Mouse (Mus musculus): ENCODE measurements around the gene Adssl1. TPM values are rescaled to one million over a fixed set of nuclear protein-coding genes. Genes with fewer than 3 reads are reported as not detected.

Adssl1 gene
- polyA plus RNA-seq, 1 experiment from 2014 or later = 2.0 TPM

GRCm38 (mm10) chr12:112585924-112586538, 33.8 kb upstream of the Adssl1 start:
- no peak for ATAC-seq (ENCODE audit: low FRiP score)
- 68% methylated on average over 7 of the region's 7 CpGs for WGBS
- Histone ChIP-seq H3K4me2 (no peak overlapping the region), H3K27me3 (peaks cover 49% of the 10 kb centered on the region), H3K9ac (no peak overlapping the region), H3K36me3 (replicated peaks) (no peaks in the 10 kb centered on the region), H3K27ac (no peak overlapping the region), H3K9me3 (no peaks in the 10 kb centered on the region), H3K4me3 (replicated peaks) (no peak overlapping the region), H3K4me1 (peaks cover 16% of the 10 kb centered on the region)

DNA sequence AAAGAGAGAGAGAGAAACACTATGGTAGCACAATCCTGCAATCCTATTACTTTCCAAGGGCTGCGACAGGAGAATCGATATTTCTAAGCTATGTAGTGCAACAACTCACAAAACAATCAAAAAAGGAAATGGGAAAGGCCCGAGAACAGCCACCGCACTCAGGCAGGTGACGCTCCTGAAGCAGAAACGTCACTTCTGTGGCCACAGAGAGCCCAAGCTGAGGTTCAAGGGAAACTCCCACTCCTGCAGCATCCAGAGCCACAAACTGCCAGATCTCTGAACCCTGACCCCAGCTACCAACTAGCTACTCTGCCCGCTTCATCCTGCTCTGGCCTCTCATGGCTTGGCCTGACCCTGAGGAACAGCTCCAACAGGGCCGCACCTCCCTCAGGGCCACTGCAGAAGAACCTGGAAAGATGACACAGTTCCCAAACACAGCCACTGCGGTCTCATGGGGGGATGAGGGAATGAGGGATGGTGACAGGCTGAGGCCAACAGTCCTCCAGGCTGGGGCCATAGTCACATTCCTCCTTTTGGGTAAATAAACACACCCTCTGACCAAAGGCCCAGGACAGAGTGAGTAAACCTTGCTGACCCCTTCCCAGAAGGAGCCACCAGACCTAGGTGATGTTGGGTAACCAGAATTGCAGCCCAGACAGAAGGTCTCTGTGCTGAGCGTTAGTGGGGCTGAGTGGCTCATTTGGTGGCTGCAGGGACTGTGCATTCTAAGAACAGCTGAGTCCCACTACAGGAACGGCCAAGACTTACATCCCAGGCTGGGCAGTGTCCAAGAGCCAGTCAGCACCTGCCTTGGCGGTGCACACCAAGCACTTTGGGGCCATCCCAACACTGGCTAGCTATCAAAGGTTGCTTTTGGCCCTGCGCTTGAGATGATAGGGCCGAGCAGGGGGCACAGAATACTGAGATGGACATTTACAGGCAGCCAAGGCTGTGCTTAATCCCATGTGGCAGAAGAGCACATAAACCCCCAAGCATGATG, 32.4 kb upstream of the Adssl1 start:
- peak overlapping the region; percentile 86; the same call in 1 of the 2 replicates for H3K4me2 ChIP-seq
- no peak overlapping the region for H3K4me3 ChIP-seq (replicated peaks)
- H3K36me3 ChIP-seq (replicated peaks) = no peaks in the 10 kb centered on the region
- peaks cover 16% of the 10 kb centered on the region for H3K4me1 ChIP-seq
- ATAC-seq (ENCODE audit: low FRiP score) = no peak
- H3K27ac ChIP-seq = no peak overlapping the region
- H3K9me3 ChIP-seq = no peaks in the 10 kb centered on the region
- 84% methylated on average over 14 of the region's 14 CpGs for WGBS
- H3K9ac ChIP-seq = no peak overlapping the region
- peaks cover 52% of the 10 kb centered on the region for H3K27me3 ChIP-seq

GRCm38 (mm10) chr12:112588426-112589256, 31.2 kb upstream of the Adssl1 start, which contains the start of gene Inf2:
TSS of gene Inf2 (plus strand) at chr12:112588784.
- H3K4me2 ChIP-seq = peak within 1 kb of the TSS; percentile 86
- H3K27me3 ChIP-seq = peaks cover 52% of the 10 kb centered on the region
- no peak within 1 kb of the TSS for H3K27ac ChIP-seq
- ATAC-seq (ENCODE audit: low FRiP score) = peak; percentile 86
- no peaks in the 10 kb centered on the region for H3K9me3 ChIP-seq
- peaks cover 26% of the 10 kb centered on the region for H3K4me1 ChIP-seq
- H3K36me3 ChIP-seq (replicated peaks) = no peaks in the 10 kb centered on the region
- peak within 1 kb of the TSS; percentile 49 for H3K9ac ChIP-seq
- H3K4me3 ChIP-seq (replicated peaks) = peak within 1 kb of the TSS; percentile 47
- under 1% methylated on average over 37 of the region's 60 CpGs for WGBS

- no peaks in the 10 kb centered on the region for H3K36me3 ChIP-seq (replicated peaks)
- H3K9me3 ChIP-seq = no peaks in the 10 kb centered on the region
- peak overlapping the region; percentile 86 for H3K4me2 ChIP-seq
- peaks cover 52% of the 10 kb centered on the region for H3K27me3 ChIP-seq
- H3K9ac ChIP-seq = no peak overlapping the region
- peak overlapping the region; percentile 47 for H3K4me3 ChIP-seq (replicated peaks)
- peaks cover 33% of the 10 kb centered on the region for H3K4me1 ChIP-seq
- 68% methylated on average over 8 of the region's 8 CpGs for WGBS
- ATAC-seq (ENCODE audit: low FRiP score) = no peak
- H3K27ac ChIP-seq = no peak overlapping the region
Measured at GRCm38 (mm10) chr12:112589491-112590191, 30.2 kb upstream of the Adssl1 start.

- peaks cover 52% of the 10 kb centered on the region for H3K27me3 ChIP-seq
- H3K27ac ChIP-seq = no peak overlapping the region
- no peaks in the 10 kb centered on the region for H3K36me3 ChIP-seq (replicated peaks)
- no peak overlapping the region for H3K4me3 ChIP-seq (replicated peaks)
- H3K4me1 ChIP-seq = peaks cover 40% of the 10 kb centered on the region
- no peaks in the 10 kb centered on the region for H3K9me3 ChIP-seq
- WGBS = 82% methylated on average over 8 of the region's 8 CpGs
- no peak overlapping the region for H3K4me2 ChIP-seq
- ATAC-seq (ENCODE audit: low FRiP score) = no peak
- no peak overlapping the region for H3K9ac ChIP-seq
Measured at GRCm38 (mm10) chr12:112590566-112591239, 29.1 kb upstream of the Adssl1 start.

- Histone ChIP-seq H3K9ac (no peak overlapping the region), H3K4me2 (no peak overlapping the region), H3K9me3 (no peaks in the 10 kb centered on the region), H3K4me1 (peaks cover 40% of the 10 kb centered on the region), H3K36me3 (replicated peaks) (no peaks in the 10 kb centered on the region), H3K27me3 (peaks cover 51% of the 10 kb centered on the region), H3K27ac (no peak overlapping the region), H3K4me3 (replicated peaks) (no peak overlapping the region)
- 88% methylated on average over 5 of the region's 5 CpGs for WGBS
- no peak for ATAC-seq (ENCODE audit: low FRiP score)
Measured at GRCm38 (mm10) chr12:112591240-112591639, 28.6 kb upstream of the Adssl1 start.

DNA sequence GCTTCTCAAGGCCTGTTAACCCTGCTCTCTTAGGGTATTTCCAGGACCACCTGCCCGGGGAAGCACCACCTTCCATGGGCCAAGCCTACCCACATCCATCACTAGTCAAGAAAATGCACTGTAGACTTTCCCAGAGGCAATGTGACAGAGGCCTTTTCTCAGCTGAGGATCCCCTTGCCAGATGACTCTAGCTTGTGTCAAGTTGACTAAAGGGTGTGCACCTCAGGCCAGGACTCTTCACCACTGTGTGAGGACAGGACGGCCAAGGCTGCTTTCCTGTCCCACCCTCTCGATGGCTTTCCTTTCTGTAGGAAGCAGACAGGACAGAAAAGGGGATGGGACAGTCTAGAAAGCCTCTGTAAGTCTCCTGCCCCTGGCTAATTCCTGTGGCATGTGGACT, 28.1 kb upstream of the Adssl1 start:
- H3K9ac ChIP-seq = no peak overlapping the region
- H3K4me1 ChIP-seq = peaks cover 40% of the 10 kb centered on the region
- H3K9me3 ChIP-seq = no peaks in the 10 kb centered on the region
- H3K36me3 ChIP-seq (replicated peaks) = no peaks in the 10 kb centered on the region
- ATAC-seq (ENCODE audit: low FRiP score) = no peak
- H3K4me2 ChIP-seq = no peak overlapping the region
- no peak overlapping the region for H3K4me3 ChIP-seq (replicated peaks)
- WGBS = 82% methylated on average over 3 of the region's 3 CpGs
- peaks cover 46% of the 10 kb centered on the region for H3K27me3 ChIP-seq
- H3K27ac ChIP-seq = no peak overlapping the region

DNA sequence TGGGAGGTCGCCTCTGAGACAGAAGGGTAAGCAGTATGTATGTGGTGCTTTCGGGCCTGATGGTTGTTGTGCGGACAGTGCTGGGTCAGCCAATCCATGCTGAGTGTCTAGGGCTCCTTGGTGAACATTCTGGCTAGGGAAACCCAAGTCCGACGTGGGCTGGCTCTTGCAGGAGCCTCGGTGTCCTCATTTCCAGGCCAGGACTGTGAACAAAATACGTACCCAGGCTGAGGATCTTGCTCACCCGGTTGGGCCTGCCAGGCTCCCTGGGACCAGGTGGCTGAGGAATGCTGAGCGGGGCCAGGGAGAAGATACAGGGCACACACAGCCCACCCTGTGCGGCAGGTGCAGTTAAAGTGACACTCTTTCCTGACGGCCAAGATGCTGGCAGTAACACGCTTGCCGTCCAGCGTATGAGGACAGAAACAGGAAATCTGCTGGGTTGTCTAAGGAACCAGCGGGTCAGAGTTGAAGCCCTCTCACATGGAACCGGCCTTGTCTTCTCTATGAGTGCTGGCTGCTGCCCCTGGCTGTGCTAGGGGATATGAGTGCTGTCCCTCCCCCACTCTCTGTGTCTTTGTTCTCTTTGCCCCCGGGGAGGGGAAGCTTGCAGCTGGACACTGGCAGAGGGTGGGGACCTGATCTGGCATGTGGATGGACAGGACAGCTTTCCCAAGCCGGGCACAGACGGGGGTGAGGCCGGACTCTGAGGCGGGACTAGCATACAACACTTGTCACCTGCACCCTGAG, 26.7 kb upstream of the Adssl1 start:
- Histone ChIP-seq H3K4me1 (peaks cover 36% of the 10 kb centered on the region), H3K4me3 (replicated peaks) (no peak overlapping the region), H3K27me3 (peaks cover 32% of the 10 kb centered on the region), H3K9ac (no peak overlapping the region), H3K4me2 (no peak overlapping the region), H3K9me3 (no peaks in the 10 kb centered on the region), H3K27ac (no peak overlapping the region), H3K36me3 (replicated peaks) (no peaks in the 10 kb centered on the region)
- no peak for ATAC-seq (ENCODE audit: low FRiP score)
- WGBS = 75% methylated on average over 21 of the region's 21 CpGs

DNA sequence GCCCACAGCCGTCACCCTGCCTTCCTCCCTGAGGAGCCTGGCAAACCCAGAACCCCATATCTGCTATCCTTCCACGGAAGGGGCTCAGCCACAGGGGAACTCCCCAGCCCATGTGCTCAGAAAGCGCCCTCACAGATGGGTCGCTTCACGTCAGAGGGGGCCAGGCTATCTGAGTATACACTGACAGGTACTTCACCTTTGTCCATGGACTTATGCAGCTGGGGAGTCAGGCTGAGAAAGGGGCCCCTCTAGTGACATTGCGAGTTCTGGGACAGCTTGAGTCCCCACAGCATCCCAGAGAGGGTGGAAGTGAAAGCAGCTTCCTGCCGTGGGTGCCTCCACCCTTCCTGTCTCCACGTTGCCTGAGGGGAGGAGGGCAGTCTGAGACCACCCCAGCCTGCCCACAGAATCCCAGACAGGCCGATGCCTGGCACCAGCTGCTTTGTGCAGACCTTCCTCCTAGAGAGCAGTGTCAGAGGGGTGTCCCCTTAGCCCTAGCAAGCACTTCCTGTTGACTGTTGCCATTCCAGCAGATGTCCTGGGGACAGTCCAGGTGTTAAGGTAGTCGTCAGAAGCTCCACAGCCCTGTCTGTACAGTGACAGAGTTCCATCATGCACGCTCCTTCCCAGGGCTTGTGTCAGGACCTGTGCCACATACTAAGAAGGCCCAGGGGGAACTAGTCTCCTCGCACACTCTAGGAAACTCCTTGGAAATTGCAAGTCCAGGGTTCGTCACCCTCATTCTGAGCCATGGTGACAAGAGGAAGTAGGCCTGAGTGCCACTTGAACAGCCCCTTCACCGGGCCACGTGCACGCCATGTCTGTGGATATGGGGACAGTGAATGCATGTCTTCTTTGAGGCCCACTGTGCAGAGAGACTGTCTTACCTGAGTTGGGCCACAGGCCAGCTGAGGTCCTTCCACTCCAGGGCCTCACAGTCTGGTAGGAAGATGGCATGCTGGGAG, 25.6 kb upstream of the Adssl1 start:
- Histone ChIP-seq H3K4me1 (peaks cover 26% of the 10 kb centered on the region), H3K27me3 (peaks cover 21% of the 10 kb centered on the region), H3K9me3 (no peaks in the 10 kb centered on the region), H3K4me2 (no peak overlapping the region), H3K9ac (no peak overlapping the region), H3K4me3 (replicated peaks) (no peak overlapping the region), H3K27ac (peak overlapping the region; percentile 38; the same call in 1 of the 2 replicates), H3K36me3 (replicated peaks) (no peaks in the 10 kb centered on the region)
- ATAC-seq (ENCODE audit: low FRiP score) = no peak
- WGBS = 75% methylated on average over 16 of the region's 16 CpGs

DNA sequence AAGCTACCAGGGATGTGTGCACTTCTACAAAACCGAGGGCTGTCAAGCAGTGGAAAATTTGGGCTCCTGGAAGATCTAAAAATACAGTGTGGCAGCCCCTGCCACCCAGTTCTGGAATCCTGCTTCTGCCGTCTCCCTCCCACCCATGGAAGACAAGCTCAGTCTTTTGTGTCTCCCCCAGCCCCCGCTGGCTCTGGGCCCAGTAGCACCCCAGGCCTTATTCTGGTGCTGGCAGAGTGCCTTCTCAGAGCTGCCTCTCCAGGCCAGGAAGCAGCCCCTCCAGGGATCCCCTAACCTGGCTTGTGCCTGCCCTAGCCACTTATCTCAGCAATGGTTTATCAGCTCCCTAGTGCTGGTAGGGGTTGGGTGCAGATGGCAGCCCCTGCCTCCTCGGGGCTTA, 24.9 kb upstream of the Adssl1 start:
- Histone ChIP-seq H3K27me3 (peaks cover 14% of the 10 kb centered on the region), H3K4me2 (no peak overlapping the region), H3K4me1 (peaks cover 24% of the 10 kb centered on the region), H3K9me3 (no peaks in the 10 kb centered on the region), H3K4me3 (replicated peaks) (no peak overlapping the region), H3K27ac (peak overlapping the region; percentile 19; the same call in 1 of the 2 replicates), H3K36me3 (replicated peaks) (no peaks in the 10 kb centered on the region), H3K9ac (no peak overlapping the region)
- 46% methylated on average over 4 of the region's 4 CpGs for WGBS
- no peak for ATAC-seq (ENCODE audit: low FRiP score)
